Mouse (Mus musculus): ENCODE data around the gene Lhcgr.
"Not testable (repeated sequence)": the region's sequence is repeated elsewhere in the genome, so short reads cannot be mapped to it uniquely, and the experiment has no call there.

Gene Lhcgr

GRCm38 (mm10) chr17:88791440-88792152 lies at the start of gene Lhcgr:
Gene Lhcgr (minus strand): TSS chr17:88791990.
- DNase-seq (ENCODE audit: low read depth) = no peak

GRCm38 (mm10) chr17:88817601-88818000 lies 25.8 kb upstream of the Lhcgr start:
- no peak for DNase-seq (ENCODE audit: low read depth)

- DNase-seq (ENCODE audit: low read depth) = not testable (repeated sequence)
These were observed 21.2 kb upstream of the Lhcgr start for GRCm38 (mm10) chr17:88812943-88813342.

DNA sequence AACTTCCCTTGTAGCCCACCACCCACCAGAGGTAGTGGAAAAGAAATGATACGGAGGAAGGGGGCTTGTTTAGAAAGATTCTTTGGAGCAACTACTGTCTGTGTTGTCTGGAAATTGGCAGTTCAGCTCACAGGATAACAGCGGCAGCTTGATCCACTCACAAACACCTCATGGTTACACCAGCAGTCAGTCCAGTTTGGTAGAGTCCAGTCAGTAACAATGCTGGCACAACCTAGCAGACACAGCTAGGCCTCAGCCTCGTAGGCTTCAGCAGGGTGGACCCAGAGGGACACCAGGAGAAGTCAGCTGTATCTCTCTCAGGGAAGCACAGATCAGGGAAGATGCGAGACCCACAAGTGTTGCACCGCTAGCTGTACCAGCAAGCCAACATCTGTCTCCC lies 19.0 kb upstream of the Lhcgr start:
- no peak for DNase-seq (ENCODE audit: low read depth)

DNA sequence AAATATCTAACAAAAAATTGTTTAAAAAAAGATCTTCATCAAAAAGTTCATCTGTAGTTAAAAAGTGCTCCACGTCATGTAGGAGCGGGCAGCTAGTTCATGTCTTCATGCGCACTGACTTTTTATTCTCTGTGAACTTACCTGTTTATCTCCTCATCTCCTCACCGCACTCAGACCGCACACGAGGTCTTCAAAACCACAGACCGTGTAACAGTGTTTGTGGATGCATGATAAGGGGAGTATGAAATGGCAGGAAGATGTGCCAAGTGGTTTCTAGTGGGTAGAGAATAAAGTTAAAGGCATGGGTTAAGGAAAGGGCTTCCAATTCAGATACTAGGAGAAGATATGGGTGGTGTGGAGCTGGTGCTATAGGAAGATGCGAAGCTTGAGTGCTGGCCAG lies 14.6 kb upstream of the Lhcgr start:
- no peak for DNase-seq (ENCODE audit: low read depth)

GRCm38 (mm10) chr17:88803441-88803840 lies 11.7 kb upstream of the Lhcgr start:
- DNase-seq (ENCODE audit: low read depth) = no peak

- no peak for DNase-seq (ENCODE audit: low read depth)
These were observed 1.1 kb downstream of the Lhcgr start for GRCm38 (mm10) chr17:88790680-88791079.

GRCm38 (mm10) chr17:88788392-88788791 lies 3.4 kb downstream of the Lhcgr start:
- DNase-seq (ENCODE audit: low read depth) = no peak

DNA sequence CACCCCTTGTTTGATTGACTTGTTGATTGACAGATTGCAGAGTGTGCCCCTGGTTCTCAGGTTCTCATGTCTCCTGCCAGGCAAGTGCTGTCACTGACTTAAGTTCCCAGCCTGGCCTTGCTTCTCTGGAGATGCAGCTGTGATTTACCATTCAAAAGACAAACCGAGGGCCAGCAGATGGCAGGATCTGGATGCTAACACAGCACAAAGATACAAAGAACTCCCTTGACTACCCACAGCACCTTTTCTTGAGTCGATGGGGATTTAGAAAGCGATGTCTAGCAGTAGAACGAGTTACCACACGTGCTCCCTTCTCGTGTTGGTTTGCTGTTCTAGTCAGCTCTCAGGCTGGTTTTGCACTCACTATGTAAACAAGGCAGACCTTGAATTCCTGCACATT lies 4.9 kb downstream of the Lhcgr start:
- no peak for DNase-seq (ENCODE audit: low read depth)

DNA sequence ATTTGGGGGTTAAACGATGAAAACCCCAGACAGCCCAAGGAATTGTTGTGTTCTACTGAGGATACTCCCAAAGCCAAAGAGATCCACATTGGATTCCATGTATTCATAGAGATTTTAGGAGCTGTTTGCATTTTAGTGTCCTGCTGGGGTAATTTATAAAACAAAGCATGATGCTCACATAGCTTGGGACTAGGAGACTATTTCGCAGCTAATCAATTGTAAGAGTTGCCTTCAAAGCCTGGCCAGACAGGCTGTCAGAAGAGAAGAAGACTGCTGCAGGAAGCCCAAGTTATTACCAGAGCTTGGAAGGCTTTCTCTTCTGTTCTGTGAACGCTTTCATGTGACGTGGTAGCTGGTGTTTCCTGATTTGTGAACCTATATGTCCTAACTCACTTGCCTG lies 5.4 kb downstream of the Lhcgr start:
- no peak for DNase-seq (ENCODE audit: low read depth)

DNA sequence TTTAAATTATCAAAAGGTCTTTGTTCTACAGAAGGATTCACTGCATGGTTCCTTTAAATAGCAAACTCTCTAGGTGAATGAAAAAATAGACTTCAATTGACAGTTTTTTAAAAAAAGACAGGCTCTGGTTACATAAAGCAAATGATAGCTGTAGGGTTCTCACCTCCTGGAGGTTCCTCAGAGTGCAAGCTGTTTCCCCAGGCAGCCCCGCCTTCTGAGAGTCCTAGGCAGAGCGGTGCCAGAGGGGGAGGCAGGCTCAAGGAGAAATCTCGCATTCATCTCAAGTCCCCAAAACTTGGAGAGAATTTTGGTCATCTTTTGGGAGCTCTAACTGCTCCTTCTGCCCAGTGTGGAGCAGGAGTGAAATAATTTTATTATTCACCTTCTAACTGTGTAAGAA lies 12.6 kb downstream of the Lhcgr start:
- DNase-seq (ENCODE audit: low read depth) = no peak

GRCm38 (mm10) chr17:88774103-88774526 lies 17.7 kb downstream of the Lhcgr start:
- no peak for DNase-seq (ENCODE audit: low read depth)

DNA sequence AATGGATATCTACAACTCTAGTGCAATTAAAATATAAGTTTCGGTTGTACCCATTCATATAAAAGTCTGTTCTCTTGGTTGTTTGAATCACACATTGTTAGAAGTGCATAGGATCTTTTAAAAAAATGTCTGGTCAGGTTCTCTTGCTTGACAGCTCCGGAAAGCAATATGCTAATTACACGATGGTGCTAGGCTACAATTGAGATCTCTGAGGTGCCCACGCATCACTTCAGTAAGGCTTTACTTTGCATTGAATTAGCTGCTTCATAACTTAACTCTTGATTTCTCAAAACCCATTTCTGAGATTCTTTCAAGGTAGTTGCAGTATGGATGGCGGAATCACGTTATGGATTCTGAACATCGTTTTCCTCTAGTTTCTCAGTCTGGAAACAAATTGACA lies 21.7 kb downstream of the Lhcgr start:
- no peak for DNase-seq (ENCODE audit: low read depth)

DNA sequence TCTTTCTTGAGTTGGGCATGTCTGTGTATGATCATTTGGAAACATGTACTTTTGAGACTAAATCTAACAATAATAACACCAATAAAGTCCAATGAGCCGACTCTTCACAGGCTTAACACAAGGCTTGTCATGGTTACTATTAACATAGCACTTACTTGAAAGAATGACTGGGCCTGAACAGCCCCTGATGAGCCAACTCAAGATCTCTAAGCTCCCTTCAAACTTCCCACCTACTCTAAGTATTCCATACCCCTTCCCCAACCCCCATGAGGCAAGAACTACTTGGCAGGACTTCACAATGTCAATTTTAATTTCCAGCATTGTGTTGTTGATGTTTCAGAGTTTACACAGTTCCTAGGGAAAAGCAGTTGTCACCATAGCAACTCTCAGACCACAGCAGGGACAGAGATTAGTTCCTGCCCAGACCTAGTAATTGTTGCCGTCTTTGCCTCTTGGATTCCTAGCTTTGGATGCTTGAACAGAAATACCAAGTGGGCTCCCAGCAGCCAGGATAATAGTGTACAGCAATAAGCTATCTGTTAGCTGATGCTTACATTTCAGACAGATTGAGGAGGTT lies 22.4 kb downstream of the Lhcgr start:
- DNase-seq (ENCODE audit: low read depth) = no peak

GRCm38 (mm10) chr17:88766857-88767256 lies 24.9 kb downstream of the Lhcgr start:
- no peak for DNase-seq (ENCODE audit: low read depth)

GRCm38 (mm10) chr17:88764136-88764485 lies 27.7 kb downstream of the Lhcgr start:
- no peak for DNase-seq (ENCODE audit: low read depth)

GRCm38 (mm10) chr17:88763396-88764135 lies 28.2 kb downstream of the Lhcgr start:
- DNase-seq (ENCODE audit: low read depth) = no peak

- no peak for DNase-seq (ENCODE audit: low read depth)
These were observed 33.8 kb downstream of the Lhcgr start for GRCm38 (mm10) chr17:88758003-88758437.

DNA sequence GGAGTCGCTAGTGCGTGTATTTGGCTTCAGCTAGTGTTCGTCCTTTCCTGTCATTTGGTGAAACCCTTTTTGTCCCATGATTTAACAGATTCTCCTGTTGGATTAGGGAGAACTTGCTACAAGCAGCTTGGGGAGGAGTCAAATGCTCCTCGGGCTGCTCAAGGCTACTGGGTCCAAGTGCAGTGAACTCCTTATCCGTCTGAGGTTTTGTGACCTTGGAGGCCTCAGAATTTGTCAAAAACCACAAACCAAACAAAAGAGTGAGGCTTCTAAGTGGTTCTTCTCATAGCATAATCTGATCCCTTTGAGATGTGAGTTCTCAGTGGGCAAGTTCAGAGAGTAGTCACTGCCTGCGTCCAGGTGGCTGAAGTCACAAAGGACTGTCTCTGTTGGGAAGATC lies 36.0 kb downstream of the Lhcgr start:
- DNase-seq (ENCODE audit: low read depth) = no peak

DNA sequence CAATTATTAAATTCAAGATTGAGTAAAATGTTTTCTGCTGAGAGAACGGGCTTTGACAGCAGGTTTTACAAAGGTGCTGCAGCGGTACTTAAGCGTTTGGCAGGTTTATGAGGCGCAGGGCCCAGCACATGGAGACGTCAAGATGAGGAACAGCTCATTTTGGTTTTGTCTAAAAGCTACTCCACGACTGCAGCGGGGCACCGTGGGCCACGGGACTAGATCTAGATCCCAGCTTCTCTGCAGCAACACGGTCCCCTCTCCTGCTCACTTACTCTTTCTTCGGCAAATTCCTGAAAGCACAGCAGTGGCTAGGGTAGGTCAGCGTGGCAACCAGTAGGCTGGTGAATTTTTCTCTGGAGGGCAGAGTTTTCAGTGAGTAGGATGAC lies 38.3 kb downstream of the Lhcgr start:
- no peak for DNase-seq (ENCODE audit: low read depth)

DNA sequence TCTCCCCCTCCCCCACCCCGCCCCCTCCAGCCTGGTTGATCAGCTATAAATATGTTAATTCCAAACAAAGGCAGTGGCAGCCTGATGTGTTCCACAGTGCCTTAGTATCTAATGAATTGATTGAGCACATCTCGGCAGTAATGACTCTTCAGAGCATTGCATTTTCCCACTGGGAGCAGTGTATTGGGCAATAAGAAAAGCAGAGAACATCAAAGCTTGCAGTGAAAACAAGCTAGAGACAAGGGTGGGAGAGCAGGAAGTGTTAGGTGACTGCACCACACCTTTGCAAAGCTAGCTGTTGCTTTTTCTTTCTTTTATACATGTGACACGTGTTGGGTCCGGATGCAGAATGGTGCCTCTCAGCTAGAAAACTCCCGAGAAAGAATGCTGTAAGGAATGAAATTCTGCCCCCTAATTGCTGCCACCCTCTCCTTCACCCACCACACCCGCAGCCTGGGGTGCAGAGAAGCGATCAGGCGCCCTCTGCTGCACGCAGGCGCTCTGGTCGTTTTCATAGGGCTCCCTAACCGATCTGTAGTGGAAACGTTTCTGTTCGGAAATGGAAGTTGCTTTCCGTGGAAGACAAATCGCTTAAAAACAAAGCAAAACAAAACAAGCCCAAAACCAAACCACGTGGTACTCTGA lies 38.8 kb downstream of the Lhcgr start:
- DNase-seq (ENCODE audit: low read depth) = no peak

- DNase-seq (ENCODE audit: low read depth) = no peak
These were observed 42.1 kb downstream of the Lhcgr start for GRCm38 (mm10) chr17:88749646-88750045.

GRCm38 (mm10) chr17:88706231-88706649 lies 85.5 kb downstream of the Lhcgr start:
- no peak for DNase-seq (ENCODE audit: low read depth)
